Mouse (Mus musculus) olfactory bulb, adult 2 months (tissue): ENCODE measurements around the gene Emc10.

Experiments
- CTCF ChIP-seq: fragments of 200-500 bp; IDR thresholded peaks from 2 replicates; pipeline ENCODE4 v1.5.1; 2012; ENCODE audit warnings: low read depth, mild to moderate bottlenecking, low read length, moderate library complexity; ENCODE audit not compliant: insufficient read depth
- POLR2A ChIP-seq: fragments of 200-500 bp; IDR thresholded peaks from 2 replicates; pipeline ENCODE4 v1.6.1; 2012; ENCODE audit warnings: mild to moderate bottlenecking, low read depth, low read length, moderate library complexity; ENCODE audit not compliant: insufficient read depth

DNA sequence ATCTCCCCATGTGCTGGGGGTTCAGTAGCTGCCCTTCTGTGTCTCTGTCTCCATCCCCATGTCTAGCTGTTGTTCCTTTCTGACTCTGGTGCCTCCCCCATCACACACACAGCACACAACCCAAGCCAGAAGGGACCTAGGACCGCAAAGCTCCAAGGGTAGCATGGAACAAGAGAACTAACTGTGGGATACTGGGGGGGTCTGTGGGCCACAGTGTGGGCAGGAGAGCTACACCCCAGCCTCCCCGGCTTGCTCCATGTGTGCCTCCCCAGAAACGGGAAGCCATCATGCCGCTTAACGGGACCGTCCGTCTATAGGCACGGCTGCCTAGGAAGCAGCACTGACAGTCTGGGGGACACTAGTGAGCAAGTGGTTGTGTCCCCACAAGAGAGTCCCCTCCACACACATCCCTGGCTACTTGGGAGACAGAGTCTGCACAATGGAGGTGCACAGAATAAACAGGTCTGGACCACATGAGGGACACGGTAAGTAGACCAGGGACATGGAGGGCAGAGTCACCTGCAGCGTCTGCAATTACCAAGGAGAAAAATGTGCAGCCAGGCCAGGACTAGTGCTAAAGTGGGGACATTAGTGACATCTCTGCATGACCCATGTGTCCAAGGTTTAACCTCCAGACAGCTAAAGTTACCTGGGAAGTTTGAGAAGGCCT is 32.6 kb downstream of the Emc10 start:
- TF ChIP-seq CTCF (no peak), POLR2A (no peak)
